Mouse (Mus musculus): ENCODE data around the gene Tcn2.
A peak's percentile ranks its signal among the peaks of the same experiment; 100 is the strongest.
"Not testable (repeated sequence)": the region's sequence is repeated elsewhere in the genome, so short reads cannot be mapped to it uniquely, and the experiment has no call there.

Tcn2 gene

GRCm38 (mm10) chr11:3931511-3932211 is at the start of gene Tcn2:
Gene Tcn2, minus strand, starts transcription at chr11:3932159.
- peak; percentile 66 for DNase-seq (ENCODE audit: low read depth, low spot score)

DNA sequence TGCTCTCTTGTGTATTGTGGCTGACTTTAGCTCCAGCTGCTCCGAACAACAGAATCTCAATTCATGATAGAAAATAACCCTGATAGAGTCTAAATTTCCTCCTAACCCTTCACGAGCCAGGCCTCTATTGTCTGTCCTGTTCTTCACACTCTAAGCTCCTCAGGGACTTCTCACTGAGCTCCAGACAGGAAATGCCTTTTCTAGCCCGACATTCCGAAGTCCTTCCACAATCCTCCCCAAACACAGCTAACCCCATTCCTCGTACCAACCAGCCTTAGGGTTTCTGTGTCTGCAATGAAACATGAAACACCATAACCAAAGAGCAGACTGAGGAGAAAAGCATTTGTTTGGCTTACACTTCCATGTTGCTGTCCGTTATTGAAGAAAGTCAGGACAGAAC is 49.6 kb upstream of the Tcn2 start:
- DNase-seq (ENCODE audit: low read depth, low spot score), result no peak

GRCm38 (mm10) chr11:3978421-3978820 is 46.5 kb upstream of the Tcn2 start:
- DNase-seq (ENCODE audit: low read depth, low spot score), result no peak

GRCm38 (mm10) chr11:3976678-3977077 is 44.7 kb upstream of the Tcn2 start, which contains the start of gene 4930556J24Rik:
Gene 4930556J24Rik, minus strand, starts transcription at chr11:3976778.
- DNase-seq (ENCODE audit: low read depth, low spot score), result no peak

GRCm38 (mm10) chr11:3974311-3974710 is 42.4 kb upstream of the Tcn2 start:
- no peak for DNase-seq (ENCODE audit: low read depth, low spot score)

- DNase-seq (ENCODE audit: low read depth, low spot score), result no peak
These were observed 41.1 kb upstream of the Tcn2 start for GRCm38 (mm10) chr11:3973081-3973480.

GRCm38 (mm10) chr11:3970361-3970760 is 38.4 kb upstream of the Tcn2 start:
- DNase-seq (ENCODE audit: low read depth, low spot score), result no peak

DNA sequence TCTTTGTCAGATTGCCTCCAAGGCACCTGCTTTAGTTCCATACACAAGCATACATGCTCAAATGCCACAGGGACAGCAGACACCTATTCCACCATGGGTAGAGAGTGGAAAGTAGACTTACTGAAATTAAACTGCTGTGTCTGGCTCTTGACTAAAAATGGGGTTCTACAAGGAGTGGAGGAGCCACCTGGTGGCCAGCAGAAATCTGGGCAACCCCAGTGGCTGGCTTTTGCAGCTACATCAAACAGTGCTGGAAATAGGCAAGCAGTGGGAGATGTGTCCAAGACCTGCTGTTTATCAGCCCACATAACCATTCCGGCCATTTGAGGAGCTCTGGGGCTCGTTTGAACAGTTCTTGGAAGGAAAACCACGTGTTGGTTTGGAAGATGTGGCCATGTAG is 37.9 kb upstream of the Tcn2 start:
- DNase-seq (ENCODE audit: low read depth, low spot score), result no peak

GRCm38 (mm10) chr11:3964416-3965172 is 32.6 kb upstream of the Tcn2 start:
- no peak for DNase-seq (ENCODE audit: low read depth, low spot score)

DNA sequence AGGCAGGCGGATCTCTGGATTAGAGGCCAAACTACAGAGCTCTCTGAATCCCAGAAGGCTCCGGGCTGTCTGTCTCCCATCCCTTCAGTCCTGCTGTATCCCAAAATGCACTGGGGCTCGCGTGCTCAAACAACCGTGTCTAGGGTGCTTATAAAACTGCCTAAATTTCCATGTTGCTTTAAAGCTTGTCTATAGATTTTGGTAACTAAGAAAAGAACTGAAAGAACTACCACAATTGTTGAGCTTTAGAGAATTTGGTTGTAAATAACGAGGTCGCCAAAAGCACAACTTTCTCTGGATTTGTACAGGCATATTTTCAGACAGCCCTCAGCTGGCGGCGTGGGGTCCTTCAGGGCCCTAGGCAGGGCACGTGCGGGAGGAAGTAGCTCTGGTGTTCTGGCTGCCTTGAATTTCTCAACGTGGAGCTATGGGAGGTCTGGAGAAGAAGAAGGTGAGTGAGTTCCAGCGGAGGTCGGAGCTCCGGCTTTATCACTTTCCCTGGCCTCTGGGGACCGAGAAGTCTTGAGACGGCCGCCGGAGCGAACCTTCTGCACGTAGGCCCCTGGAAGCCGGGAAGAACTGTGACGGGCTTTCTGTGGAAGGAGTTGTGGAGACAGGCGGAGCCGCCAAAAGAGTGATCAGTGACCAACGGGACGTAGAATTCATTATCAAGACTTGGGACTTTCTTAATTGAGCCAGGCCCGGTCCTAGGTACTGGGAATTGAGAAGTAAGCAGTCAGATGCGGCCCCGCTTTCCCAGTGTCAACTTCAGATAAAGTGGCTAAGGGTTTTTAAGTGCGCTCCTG is 31.9 kb upstream of the Tcn2 start, which contains the start of gene Pes1:
Gene Pes1 (plus strand): TSS at position 366 of the 806 bp plus-strand sequence.
- peak; percentile 84 for DNase-seq (ENCODE audit: low read depth, low spot score)

DNA sequence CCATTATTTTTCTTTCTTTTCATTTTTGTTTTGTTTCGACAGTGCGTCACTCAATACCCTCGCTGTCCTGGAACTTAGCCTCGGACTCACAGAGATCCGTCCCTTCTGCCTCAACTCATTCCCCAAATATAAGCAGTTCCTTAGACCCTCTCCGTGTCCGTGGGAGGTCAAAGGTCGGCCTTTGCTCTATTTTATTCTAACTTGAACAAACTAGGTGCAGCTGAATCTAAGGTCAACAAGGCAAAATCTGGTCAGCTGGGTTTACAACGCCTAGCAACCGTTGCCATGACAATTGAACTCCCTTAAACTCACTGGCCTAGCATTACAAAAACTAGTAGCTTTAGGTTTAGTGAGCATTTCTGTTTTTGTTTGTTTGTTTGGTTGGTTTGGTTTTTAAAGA is 31.2 kb upstream of the Tcn2 start:
- DNase-seq (ENCODE audit: low read depth, low spot score), result no peak

DNA sequence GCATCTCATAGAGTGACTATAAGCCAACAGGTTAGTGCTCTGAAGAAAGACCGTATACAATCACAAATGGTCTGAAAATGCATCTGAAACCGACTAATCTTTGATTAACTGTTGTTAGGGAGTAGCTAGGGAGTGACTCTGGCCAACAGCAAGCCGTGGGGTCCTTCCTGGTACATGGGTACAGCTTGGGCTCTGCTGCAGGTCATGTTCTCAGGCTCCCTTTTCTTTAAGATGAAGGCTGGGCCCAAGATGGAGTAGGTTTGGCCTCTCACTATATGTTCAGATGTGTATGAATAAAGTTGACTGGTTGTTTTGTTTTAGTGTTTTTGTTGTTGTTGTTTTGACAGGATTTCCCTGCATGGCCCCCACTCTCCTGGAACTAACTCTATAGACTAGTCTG is 29.8 kb upstream of the Tcn2 start:
- no peak for DNase-seq (ENCODE audit: low read depth, low spot score)

DNA sequence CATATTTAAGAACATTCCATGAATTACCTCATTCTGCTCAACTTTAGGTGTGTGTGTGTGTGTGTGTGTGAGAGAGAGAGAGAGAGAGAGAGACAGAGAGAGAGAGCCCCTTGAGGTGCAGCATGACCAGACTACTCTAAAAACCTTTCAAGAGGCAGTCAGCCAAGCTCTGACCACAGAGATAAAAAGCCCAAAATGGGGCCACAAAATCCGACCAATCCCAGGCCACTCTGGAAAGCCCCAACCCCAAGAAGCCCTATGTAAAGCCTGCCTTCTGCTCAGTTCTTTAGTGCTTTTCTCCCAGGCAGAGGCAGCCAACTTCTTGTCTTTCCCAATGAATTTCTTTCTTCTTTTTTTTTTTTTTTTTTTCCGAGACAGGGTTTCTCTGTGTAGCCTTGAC is 28.9 kb upstream of the Tcn2 start:
- no peak for DNase-seq (ENCODE audit: low read depth, low spot score)

GRCm38 (mm10) chr11:3955371-3955770 is 23.4 kb upstream of the Tcn2 start:
- not testable (repeated sequence) for DNase-seq (ENCODE audit: low read depth, low spot score)

DNA sequence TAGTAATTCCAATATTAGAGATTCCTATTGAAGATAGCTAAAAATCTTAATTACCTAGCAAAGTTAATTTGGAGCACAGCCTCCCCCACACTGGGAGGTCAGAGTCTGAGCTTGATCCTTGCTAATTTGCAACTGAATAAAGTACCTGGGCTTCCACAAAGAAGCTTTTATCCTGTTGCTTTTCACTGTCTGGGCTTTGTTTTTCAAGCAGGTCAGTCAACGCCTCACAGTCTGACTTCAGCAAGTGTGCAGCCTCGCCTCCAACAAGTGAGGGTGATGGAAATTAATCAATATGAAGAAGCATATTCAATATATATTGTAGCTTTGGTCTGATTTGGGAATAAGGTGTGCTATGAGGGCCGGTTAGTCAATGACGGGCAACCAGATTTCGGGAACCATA is 22.9 kb upstream of the Tcn2 start:
- DNase-seq (ENCODE audit: low read depth, low spot score), result not testable (repeated sequence)

GRCm38 (mm10) chr11:3946386-3946785 is 14.4 kb upstream of the Tcn2 start:
- no peak for DNase-seq (ENCODE audit: low read depth, low spot score)

DNA sequence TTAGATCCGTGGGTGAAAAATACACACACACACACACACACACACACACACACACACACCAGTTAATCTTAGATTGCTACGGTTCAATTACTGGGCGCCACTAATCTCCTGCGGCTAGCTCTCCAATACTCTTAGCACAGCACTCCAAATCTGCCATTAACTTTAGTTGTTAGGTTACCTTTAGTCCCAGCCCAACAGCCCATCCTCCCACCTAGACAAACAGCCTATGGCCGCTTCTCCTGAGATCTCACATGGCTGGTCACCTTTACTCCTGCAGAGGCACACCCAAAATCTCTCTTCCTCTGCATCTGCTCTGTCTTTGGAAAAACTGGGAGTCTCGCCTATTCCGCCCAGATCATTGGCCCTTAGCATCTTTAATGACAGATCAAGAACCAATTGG is 9.4 kb upstream of the Tcn2 start:
- DNase-seq (ENCODE audit: low read depth, low spot score), result no peak

DNA sequence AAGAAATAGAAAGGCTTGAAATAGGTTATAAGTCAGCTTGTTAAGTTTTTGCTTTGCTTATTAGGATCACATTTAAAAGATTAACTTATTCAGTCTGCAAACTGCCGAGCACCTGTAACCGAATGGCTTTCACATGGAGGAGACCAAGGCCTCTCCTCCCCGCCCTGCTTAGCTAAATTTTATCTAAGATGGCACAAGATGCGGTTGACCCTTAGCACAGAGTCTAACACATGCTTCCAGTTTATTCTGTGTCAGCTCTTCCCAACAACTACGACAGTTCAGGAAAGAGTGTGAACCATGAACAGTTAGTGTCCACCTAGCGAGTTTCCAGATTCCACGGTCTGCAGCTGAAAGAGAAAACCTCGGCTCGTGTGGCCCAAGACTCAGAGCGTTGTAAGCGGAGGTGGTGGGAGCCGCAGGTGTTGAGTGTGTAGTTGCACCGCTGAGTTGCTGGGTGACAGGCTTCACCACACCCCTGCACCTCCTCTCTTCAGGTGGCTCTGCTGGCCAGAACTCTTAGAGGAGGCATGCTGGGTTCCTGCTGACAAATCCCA is 5.4 kb upstream of the Tcn2 start:
- no peak for DNase-seq (ENCODE audit: low read depth, low spot score)

GRCm38 (mm10) chr11:3936318-3936717 is 4.4 kb upstream of the Tcn2 start:
- DNase-seq (ENCODE audit: low read depth, low spot score), result no peak

DNA sequence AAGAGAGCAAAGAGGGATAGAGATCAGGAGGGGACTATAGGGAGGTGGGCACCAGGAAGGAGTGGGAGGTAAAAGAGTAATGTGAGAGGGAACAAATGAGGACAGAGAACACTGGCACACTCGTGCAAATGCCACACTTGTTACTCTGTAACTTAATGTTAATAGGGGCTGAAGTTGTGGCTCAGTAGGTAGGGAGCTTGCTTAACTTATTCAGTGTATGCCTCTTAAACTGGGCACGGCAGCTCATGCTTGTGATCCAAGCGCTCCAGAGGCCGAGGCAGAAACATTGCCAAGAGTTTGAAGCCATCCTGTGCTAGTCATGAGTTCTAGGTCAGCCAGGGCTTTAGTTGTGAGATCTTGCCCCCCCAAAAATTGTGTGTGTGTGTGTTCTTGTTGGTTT is 3.2 kb upstream of the Tcn2 start:
- DNase-seq (ENCODE audit: low read depth, low spot score), result no peak

GRCm38 (mm10) chr11:3933756-3934285 is 1.9 kb upstream of the Tcn2 start:
- no peak for DNase-seq (ENCODE audit: low read depth, low spot score)

DNA sequence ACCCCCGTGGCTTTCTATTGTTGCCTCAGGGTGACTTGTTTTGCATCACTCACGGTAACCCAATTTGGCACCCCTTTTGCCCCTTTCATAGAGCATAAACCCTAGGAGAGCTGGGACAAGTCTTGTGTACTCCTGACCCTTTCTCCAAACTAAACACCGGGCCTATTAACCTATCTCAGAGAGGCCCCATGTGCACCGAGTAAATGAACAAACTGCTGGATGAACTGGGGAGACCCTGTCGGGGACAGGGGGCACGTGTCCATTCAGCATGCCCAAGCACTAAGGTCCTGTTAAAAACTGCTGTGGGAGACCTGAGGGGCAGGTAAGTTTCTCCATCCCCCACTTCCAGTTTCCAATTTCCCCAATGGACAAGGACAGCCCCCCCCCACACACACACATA is 1.0 kb downstream of the Tcn2 start:
- DNase-seq (ENCODE audit: low read depth, low spot score), result no peak
